Mouse (Mus musculus): ENCODE results near the gene Tmem14c. TPM values are rescaled to one million over a fixed set of nuclear protein-coding genes. Genes with fewer than 3 reads are reported as not detected.

The Tmem14c gene
- polyA plus RNA-seq, 1 experiment from 2014 or later: 196 TPM

GRCm38 (mm10) chr13:41047280-41047679 is 31.2 kb downstream of the Tmem14c start:
- Histone ChIP-seq H3K36me3 (no peaks in the 10 kb centered on the region), H3K9me3 (no peaks in the 10 kb centered on the region), H3K9ac (replicated peaks) (no peak overlapping the region), H3K4me2 (no peak overlapping the region), H3K4me1 (replicated peaks) (peaks cover 8% of the 10 kb centered on the region; the same call in 1 of the 2 replicates), H3K27me3 (no peaks in the 10 kb centered on the region), H3K27ac (no peak overlapping the region), H3K4me3 (replicated peaks) (no peak overlapping the region)
- ATAC-seq (ENCODE audit: insufficient number of reproducible peaks, insufficient read depth, low FRiP score, low TSS enrichment, low read depth): no peak
- WGBS: 87% methylated on average over 6 of the region's 6 CpGs

GRCm38 (mm10) chr13:41051965-41052364 is 35.9 kb downstream of the Tmem14c start:
- peaks cover 8% of the 10 kb centered on the region; the same call in 1 of the 2 replicates for H3K4me1 ChIP-seq (replicated peaks)
- no peak overlapping the region for H3K4me2 ChIP-seq
- 71% methylated on average over 5 of the region's 5 CpGs for WGBS
- ATAC-seq (ENCODE audit: insufficient number of reproducible peaks, insufficient read depth, low FRiP score, low TSS enrichment, low read depth): no peak
- H3K9me3 ChIP-seq: no peaks in the 10 kb centered on the region
- no peak overlapping the region for H3K9ac ChIP-seq (replicated peaks)
- no peaks in the 10 kb centered on the region for H3K36me3 ChIP-seq
- no peaks in the 10 kb centered on the region for H3K27me3 ChIP-seq
- no peak overlapping the region for H3K4me3 ChIP-seq (replicated peaks)
- no peak overlapping the region for H3K27ac ChIP-seq

- 96% methylated on average over 4 of the region's 4 CpGs for WGBS
- Histone ChIP-seq H3K27me3 (no peaks in the 10 kb centered on the region), H3K9me3 (no peaks in the 10 kb centered on the region), H3K27ac (no peak overlapping the region), H3K9ac (replicated peaks) (no peak overlapping the region), H3K36me3 (no peaks in the 10 kb centered on the region), H3K4me3 (replicated peaks) (no peak overlapping the region), H3K4me2 (no peak overlapping the region), H3K4me1 (replicated peaks) (no peaks in the 10 kb centered on the region)
- no peak for ATAC-seq (ENCODE audit: insufficient number of reproducible peaks, insufficient read depth, low FRiP score, low TSS enrichment, low read depth)
Measured at GRCm38 (mm10) chr13:41067618-41068017, 51.5 kb downstream of the Tmem14c start.

- WGBS: 93% methylated on average over 11 of the region's 11 CpGs
- Histone ChIP-seq H3K9me3 (no peaks in the 10 kb centered on the region), H3K36me3 (no peaks in the 10 kb centered on the region), H3K4me1 (replicated peaks) (no peaks in the 10 kb centered on the region), H3K4me3 (replicated peaks) (no peak overlapping the region), H3K27me3 (peaks cover 4% of the 10 kb centered on the region; the same call in 1 of the 2 replicates), H3K27ac (no peak overlapping the region), H3K4me2 (no peak overlapping the region), H3K9ac (replicated peaks) (no peak overlapping the region)
- ATAC-seq (ENCODE audit: insufficient number of reproducible peaks, insufficient read depth, low FRiP score, low TSS enrichment, low read depth): no peak
Measured at GRCm38 (mm10) chr13:41071617-41072016, 55.5 kb downstream of the Tmem14c start.

Other genes with a start within 250 kb of the Tmem14c start
- gene Gcnt2, start 156.5 kb upstream of the Tmem14c start, polyA plus RNA-seq (2016; fragmentation: Nextera tagmentation; extraction: Ambion mirVana): 2.1 and 2.2 TPM in 2 replicates
- 58.1 and 59.1 TPM in 2 replicates for gene Pak1ip1, start 15.3 kb upstream of the Tmem14c start, polyA plus RNA-seq (2016; fragmentation: Nextera tagmentation; extraction: Ambion mirVana)
- 0.50 and 1.2 TPM in 2 replicates for gene Mak, start 63.4 kb downstream of the Tmem14c start, polyA plus RNA-seq (2016; fragmentation: Nextera tagmentation; extraction: Ambion mirVana)
- not detected in 2 replicates for gene Gcm2, start 94.7 kb downstream of the Tmem14c start, polyA plus RNA-seq (2016; fragmentation: Nextera tagmentation; extraction: Ambion mirVana)
- gene Sycp2l, start 98.0 kb downstream of the Tmem14c start, polyA plus RNA-seq (2016; fragmentation: Nextera tagmentation; extraction: Ambion mirVana): not detected in 2 replicates
- 9.6 and 9.9 TPM in 2 replicates for gene Elovl2, start 204.1 kb downstream of the Tmem14c start, polyA plus RNA-seq (2016; fragmentation: Nextera tagmentation; extraction: Ambion mirVana)
- 15.3 and 18.7 TPM in 2 replicates for gene Smim13, start 233.6 kb downstream of the Tmem14c start, polyA plus RNA-seq (2016; fragmentation: Nextera tagmentation; extraction: Ambion mirVana)

Data from limb, embryonic 12.5 days (tissue).